Mouse (Mus musculus) forebrain, embryonic 10.5 days (tissue): Measurements from ENCODE around the gene Hes5. TPM values are rescaled to one million over a fixed set of nuclear protein-coding genes. Genes with fewer than 3 reads are reported as not detected.

Source experiments
- DNase-seq: peaks from one replicate; pipeline ENCODE4 v3.0.0-alpha.2; 2017; ENCODE audit warnings: low spot score; ENCODE audit errors: extremely low spot score
- H3K27ac ChIP-seq: fragments of 300-500 bp; sonication (generic); 2 replicates; pipeline ENCODE4 v1.5.1; 2016; ENCODE audit warnings: mild to moderate bottlenecking
- H3K27me3 ChIP-seq: fragments of 300-500 bp; sonication (generic); 2 replicates; pipeline ENCODE4 v1.6.1; 2016; ENCODE audit warnings: mild to moderate bottlenecking; ENCODE audit not compliant: poor library complexity, severe bottlenecking
- H3K36me3 ChIP-seq: fragments of 300-500 bp; sonication (generic); replicated peaks from 2 replicates; pipeline ENCODE4 v1.6.1; 2016; ENCODE audit warnings: mild to moderate bottlenecking, moderate library complexity
- H3K4me1 ChIP-seq: fragments of 300-500 bp; sonication (generic); 2 replicates; pipeline ENCODE4 v1.6.1; 2016
- H3K4me3 ChIP-seq: fragments of 300-500 bp; sonication (generic); 2 replicates; pipeline ENCODE4 v1.5.1; 2016; ENCODE audit warnings: mild to moderate bottlenecking, moderate library complexity
- H3K9me3 ChIP-seq: fragments of 300-500 bp; sonication (generic); 2 replicates; pipeline ENCODE4 v1.6.1; 2016; ENCODE audit warnings: mild to moderate bottlenecking, moderate library complexity
- WGBS: fragments of 180-500 bp; shearing (Covaris S2); methylation state at CpG from one replicate; pipeline ENCODE4 v1.1.7; 2016; 5-methylcytosine and 5-hydroxymethylcytosine counted together
- polyA plus RNA-seq: library from polyadenylated mRNA; unstranded; fragments of >200 nt; fragmentation: Nextera tagmentation; extraction: Ambion mirVana; gene quantifications from 2 replicates; pipeline ENCODE4 v1.2.1, GENCODE M21; 2016

Hes5 gene
- polyA plus RNA-seq, 1 experiment from 2014 or later, result 295 TPM

DNA sequence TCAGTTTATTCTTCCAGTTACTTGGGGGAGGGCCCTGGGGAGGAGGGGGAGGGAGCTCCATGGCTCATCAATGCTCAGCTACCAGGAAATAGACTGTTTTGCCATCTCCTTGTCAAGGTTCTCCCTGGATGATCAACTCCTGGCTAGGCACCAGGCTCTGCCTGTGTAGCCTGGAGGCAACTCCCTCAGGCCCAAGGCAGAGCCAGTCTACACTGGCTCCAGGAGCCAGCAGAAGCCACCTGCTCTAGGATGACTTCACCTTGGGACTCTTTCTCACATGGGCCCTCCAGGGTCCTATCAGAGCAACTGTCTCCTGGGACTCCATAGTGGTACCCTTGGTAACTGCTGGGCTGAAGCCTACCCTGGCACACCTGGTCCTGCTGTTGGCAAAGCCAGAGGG is 47.4 kb downstream of the Hes5 start:
- Histone ChIP-seq H3K4me3 (no peak overlapping the region), H3K27me3 (peaks cover 3% of the 10 kb centered on the region), H3K4me1 (peaks cover 34% of the 10 kb centered on the region), H3K9me3 (no peaks in the 10 kb centered on the region), H3K27ac (no peak overlapping the region), H3K36me3 (no peaks in the 10 kb centered on the region)
- no peak for DNase-seq

- no peak overlapping the region for H3K27ac ChIP-seq
- no peaks in the 10 kb centered on the region for H3K36me3 ChIP-seq
- H3K27me3 ChIP-seq, result peaks cover 14% of the 10 kb centered on the region
- no peaks in the 10 kb centered on the region for H3K9me3 ChIP-seq
- H3K4me3 ChIP-seq, result no peak overlapping the region
- no peak for DNase-seq
- WGBS, result 85% methylated on average over 3 of the region's 3 CpGs
- H3K4me1 ChIP-seq, result peaks cover 43% of the 10 kb centered on the region
These were observed 48.5 kb downstream of the Hes5 start for GRCm38 (mm10) chr4:155009216-155009615.

DNA sequence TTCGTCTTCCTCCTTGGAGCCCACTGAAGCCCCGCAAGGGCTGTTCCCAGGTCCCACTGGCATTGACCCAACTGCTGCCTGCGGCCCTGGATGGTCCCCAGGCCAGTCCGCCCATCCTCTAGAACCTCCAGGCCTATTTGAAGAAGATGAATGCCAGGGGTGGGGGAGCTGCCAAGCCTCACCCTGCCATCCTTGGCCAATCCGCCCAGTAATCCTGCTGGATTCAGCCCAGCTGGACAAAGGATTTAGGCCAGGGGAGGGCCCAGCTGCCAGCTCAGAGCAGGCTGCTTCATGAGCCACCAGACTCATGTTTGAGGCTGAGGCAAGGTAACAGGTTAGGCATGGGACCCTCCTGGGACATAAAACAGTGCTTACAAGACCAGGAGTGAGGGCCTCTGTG is 50.1 kb downstream of the Hes5 start:
- no peak overlapping the region for H3K4me3 ChIP-seq
- peaks cover 38% of the 10 kb centered on the region for H3K4me1 ChIP-seq
- no peaks in the 10 kb centered on the region for H3K36me3 ChIP-seq
- peaks cover 29% of the 10 kb centered on the region for H3K27me3 ChIP-seq
- no peak for DNase-seq
- no peak overlapping the region for H3K27ac ChIP-seq
- WGBS, result 86% methylated on average over 5 of the region's 5 CpGs
- H3K9me3 ChIP-seq, result no peaks in the 10 kb centered on the region

GRCm38 (mm10) chr4:155011312-155012025 is 50.7 kb downstream of the Hes5 start:
- H3K36me3 ChIP-seq, result no peaks in the 10 kb centered on the region
- peaks cover 32% of the 10 kb centered on the region for H3K4me1 ChIP-seq
- 85% methylated on average over 8 of the region's 8 CpGs for WGBS
- no peaks in the 10 kb centered on the region for H3K9me3 ChIP-seq
- H3K4me3 ChIP-seq, result no peak overlapping the region
- H3K27ac ChIP-seq, result 0 out of 2 replicates have a peak overlapping the region, but pooled peaks have one; percentile 11
- peaks cover 29% of the 10 kb centered on the region for H3K27me3 ChIP-seq
- no peak for DNase-seq

Other genes starting within 250 kb of the Hes5 start
- gene Ttc34, start 123.5 kb upstream of the Hes5 start, polyA plus RNA-seq, result 0.58 and 0.61 TPM in 2 replicates
- gene Mmel1, start 91.3 kb upstream of the Hes5 start, polyA plus RNA-seq, result 0.09 and 0.14 TPM in 2 replicates
- 36.1 and 36.3 TPM in 2 replicates for gene Fam213b, start 61.8 kb upstream of the Hes5 start, polyA plus RNA-seq
- 0.68 and 0.93 TPM in 2 replicates for gene Tnfrsf14, start 32.4 kb upstream of the Hes5 start, polyA plus RNA-seq
- gene Pank4, start 3.2 kb downstream of the Hes5 start, polyA plus RNA-seq, result 46.8 and 51.8 TPM in 2 replicates
- 0.43 and 0.64 TPM in 2 replicates for gene Plch2, start 95.9 kb downstream of the Hes5 start, polyA plus RNA-seq
- 22.2 TPM in 2 replicates for gene Pex10, start 106.1 kb downstream of the Hes5 start, polyA plus RNA-seq
- 133 and 137 TPM in 2 replicates for gene Rer1, start 125.5 kb downstream of the Hes5 start, polyA plus RNA-seq
- gene Morn1, start 125.7 kb downstream of the Hes5 start, polyA plus RNA-seq, result 4.5 and 6.8 TPM in 2 replicates